Mouse (Mus musculus) neural tube, postnatal 0 days (tissue): Measurements from ENCODE around the gene Gm26727. TPM values are rescaled to one million over a fixed set of nuclear protein-coding genes. Genes with fewer than 3 reads are reported as not detected.

Source experiments
- polyA plus RNA-seq: library from polyadenylated mRNA; unstranded; fragments of >200 nt; fragmentation: Nextera tagmentation; extraction: Ambion mirVana; gene quantifications from 2 replicates; pipeline ENCODE4 v1.2.1, GENCODE M21; 2015

The Gm26727 gene
- not detected in 2 replicates for polyA plus RNA-seq

GRCm38 (mm10) chr2:67433081-67433480 is at the start of gene Gm26727:
Gm26727 (minus strand) TSS chr2:67433181.

GRCm38 (mm10) chr2:67445780-67446179 is 12.8 kb upstream of the Gm26727 start, which contains the start of gene Xirp2:
Xirp2 (plus strand) TSS chr2:67446002.

GRCm38 (mm10) chr2:67413425-67413824 is 19.6 kb downstream of the Gm26727 start, which contains the start of gene Gm21830:
Gm21830 (plus strand) TSS chr2:67413725.

Other genes with a start within 250 kb of the Gm26727 start
- gene Gm21830, start 19.5 kb downstream of the Gm26727 start, polyA plus RNA-seq: not detected in 2 replicates
- 0.04 TPM in 2 replicates for gene Xirp2, start 12.8 kb upstream of the Gm26727 start, polyA plus RNA-seq
- 47.7 and 54.4 TPM in 2 replicates for gene B3galt1, start 132.7 kb upstream of the Gm26727 start, polyA plus RNA-seq